8 mouse cellular contexts compared by ENCODE assay signal in the genomic region with DNA sequence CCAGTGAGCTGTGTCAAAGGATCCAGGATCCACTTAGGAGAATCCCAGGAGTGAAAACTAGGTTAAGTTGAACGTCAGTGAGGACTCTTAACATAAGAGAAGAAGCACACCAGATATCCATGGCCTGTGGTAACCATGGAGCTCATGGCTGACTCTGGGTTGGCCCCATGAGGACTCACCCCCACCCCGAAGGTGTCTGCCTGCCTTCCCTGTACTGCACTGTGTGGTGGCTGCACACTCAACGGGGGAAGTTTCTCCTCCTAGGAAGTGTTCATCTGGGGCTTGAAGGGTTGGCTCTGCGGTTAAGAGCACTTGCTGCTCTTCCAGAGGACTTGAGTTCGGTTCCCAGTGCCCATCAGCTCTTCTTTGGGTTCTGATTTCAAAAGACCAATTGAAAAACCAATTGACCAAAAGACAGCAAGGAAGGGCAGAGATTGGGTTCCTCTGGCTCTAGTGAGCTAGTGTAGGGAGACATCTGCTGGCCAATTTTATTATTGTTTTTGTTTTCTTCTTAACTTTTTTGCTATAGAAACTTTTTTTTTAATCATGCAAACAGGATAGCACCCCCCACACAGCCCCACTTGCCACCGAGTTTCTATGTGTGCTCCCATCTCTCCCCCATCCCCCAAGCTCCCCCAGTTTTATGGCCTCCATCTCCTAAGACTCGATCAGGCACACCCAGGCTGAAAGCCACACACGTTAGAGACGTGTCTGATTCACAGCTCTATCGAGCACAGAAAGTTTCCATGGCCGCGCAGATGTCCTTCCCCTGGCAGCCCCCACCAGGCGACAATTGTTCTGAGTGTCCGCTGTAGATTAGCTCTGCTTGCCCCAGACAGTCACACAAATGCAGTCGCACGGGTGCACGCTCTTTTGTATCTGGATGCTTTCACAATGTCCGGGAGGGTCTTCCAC. TPM values are rescaled to one million over a fixed set of nuclear protein-coding genes. Genes with fewer than 3 reads are reported as not detected.
DNase-seq lines count a peak whose midpoint lies in the region; ATAC-seq and TF ChIP-seq lines count a peak whose summit lies in the region.

No protein-coding gene starts in this region.

- no peaks in the 10 kb centered on the region for H3K9me3 ChIP-seq in forebrain, embryonic 13.5 days (replicated peaks)
- no peaks in the 10 kb centered on the region for H3K9me3 ChIP-seq in forebrain, embryonic 10.5 days
- no peaks in the 10 kb centered on the region for H3K9me3 ChIP-seq in midbrain, embryonic 11.5 days (ENCODE audit: control insufficient read depth, low read length)

- H3K4me2 ChIP-seq in forebrain, embryonic 13.5 days = peak overlapping the region; percentile 17; the same call in 1 of the 2 replicates
- peak overlapping the region; percentile 20; the same call in 1 of the 2 replicates for H3K4me2 ChIP-seq in midbrain, embryonic 11.5 days

- H3K27me3 ChIP-seq in forebrain, embryonic 13.5 days = peaks cover 3% of the 10 kb centered on the region; the same call in 1 of the 2 replicates
- peaks cover 14% of the 10 kb centered on the region; the same call in 1 of the 2 replicates for H3K27me3 ChIP-seq in forebrain, embryonic 10.5 days (ENCODE audit: poor library complexity, severe bottlenecking)
- peaks cover 4% of the 10 kb centered on the region; the same call in 1 of the 2 replicates for H3K27me3 ChIP-seq in midbrain, embryonic 11.5 days (ENCODE audit: control insufficient read depth, insufficient read depth, low read length)

- H3K4me1 ChIP-seq in forebrain, embryonic 13.5 days = no peaks in the 10 kb centered on the region
- peaks cover 11% of the 10 kb centered on the region for H3K4me1 ChIP-seq in forebrain, embryonic 10.5 days
- H3K4me1 ChIP-seq in midbrain, embryonic 11.5 days (ENCODE audit: control insufficient read depth, insufficient read depth, low read length) = no peaks in the 10 kb centered on the region

- TF ChIP-seq CTCF in brain, embryonic 14.5 days (IDR thresholded peaks at IDR 0.05; ENCODE audit: borderline replicate concordance, extremely low read depth, insufficient read depth, insufficient read length) = peak; percentile 63

- no peak overlapping the region for H3K27ac ChIP-seq in forebrain, embryonic 13.5 days
- H3K27ac ChIP-seq in forebrain, embryonic 10.5 days = no peak overlapping the region
- no peak overlapping the region for H3K27ac ChIP-seq in midbrain, embryonic 11.5 days (ENCODE audit: low read depth, low read length)

- no peak for DNase-seq in forebrain, embryonic 10.5 days (ENCODE audit: extremely low spot score, low spot score)
- DNase-seq in 3T3-L1 (ENCODE audit: low read depth, low spot score) = peak; percentile 90
- peak; percentile 76 for DNase-seq in brain, embryonic 14.5 days (ENCODE audit: low read depth)
- peak; percentile 64 for DNase-seq in hindlimb bud, embryonic 11.5 days (ENCODE audit: extremely low spot score, low read depth, low spot score)
- peak; percentile 94 for DNase-seq in midbrain, embryonic 11.5 days (ENCODE audit: low spot score, missing footprints)
- DNase-seq in left cerebral cortex, postnatal 10 days (ENCODE audit: extremely low spot score in 1 of 2, low spot score in 2 of 2) = no peak
- DNase-seq in left cerebral cortex, postnatal 36 days (ENCODE audit: low spot score in 2 of 2) = no peak

- H3K36me3 ChIP-seq in forebrain, embryonic 13.5 days (ENCODE audit: poor library complexity, severe bottlenecking) = no peaks in the 10 kb centered on the region
- no peaks in the 10 kb centered on the region for H3K36me3 ChIP-seq in forebrain, embryonic 10.5 days (replicated peaks)
- H3K36me3 ChIP-seq in midbrain, embryonic 11.5 days (ENCODE audit: control insufficient read depth, insufficient read depth, low read length) = no peaks in the 10 kb centered on the region

- TF ChIP-seq POLR2A in brain, embryonic 14.5 days (IDR thresholded peaks at IDR 0.05; ENCODE audit: borderline replicate concordance, extremely low read depth, insufficient read depth, insufficient read length, poor library complexity, severe bottlenecking) = no peak

- WGBS in forebrain, embryonic 13.5 days = 42% methylated on average over 18 of the region's 18 CpGs
- 58% methylated on average over 18 of the region's 18 CpGs for WGBS in forebrain, embryonic 10.5 days
- WGBS in midbrain, embryonic 11.5 days = 41% methylated on average over 18 of the region's 18 CpGs

- H3K9ac ChIP-seq in forebrain, embryonic 13.5 days = no peak overlapping the region
- peak overlapping the region; percentile 33; the same call in 1 of the 2 replicates for H3K9ac ChIP-seq in midbrain, embryonic 11.5 days (ENCODE audit: low read length)

- ATAC-seq in forebrain, embryonic 13.5 days = no peak; the same call in 1 of the 2 replicates
- peak; percentile 65 for ATAC-seq in midbrain, embryonic 11.5 days (ENCODE audit: low FRiP score)

- no peak overlapping the region for H3K4me3 ChIP-seq in forebrain, embryonic 13.5 days
- no peak overlapping the region for H3K4me3 ChIP-seq in forebrain, embryonic 10.5 days
- H3K4me3 ChIP-seq in midbrain, embryonic 11.5 days (ENCODE audit: low read depth, low read length) = no peak overlapping the region

- intact Hi-C loops in left cerebral cortex, postnatal 10 days (cut with DNase I) = loop anchor here (2.0 to 10.0 kb wide), 2 partner anchors 60 to 144 kb away; no protein-coding TSS in a partner anchor
- intact Hi-C loops in left cerebral cortex, postnatal 36 days (cut with DNase I) = loop anchor here (1.0 to 10.0 kb wide), 3 partner anchors 61 to 174 kb away; a partner anchor contains a TSS

RNA-seq across cellular contexts. Expression of a gene that starts 20.1 kb away (rescaled TPM):
- polyA plus RNA-seq in forebrain, embryonic 13.5 days (2015; fragmentation: Nextera tagmentation; extraction: Ambion mirVana) = 0.56 and 0.62 TPM in 2 replicates
- 0.80 and 0.82 TPM in 2 replicates for polyA plus RNA-seq in forebrain, embryonic 10.5 days (2016; fragmentation: Nextera tagmentation; extraction: Ambion mirVana)
- 0.37 and 0.47 TPM in 2 replicates for polyA plus RNA-seq in brain, embryonic 14.5 days (2012; rRNA removed)
- polyA plus RNA-seq in midbrain, embryonic 11.5 days (2014; fragmentation: Nextera tagmentation; extraction: Ambion mirVana) = 0.45 and 0.66 TPM in 2 replicates
- under 1 TPM; 0.53 to 0.92 TPM for total RNA-seq in left cerebral cortex, postnatal 10 days (2021)
- 1 to 10 TPM; 1.7 to 2.5 TPM for total RNA-seq in left cerebral cortex, postnatal 36 days (2021)

RNA-seq across cellular contexts. Expression of a gene that starts 35.4 kb away (rescaled TPM):
- polyA plus RNA-seq in forebrain, embryonic 13.5 days (2015; fragmentation: Nextera tagmentation; extraction: Ambion mirVana) = 0.12 and 0.31 TPM in 2 replicates
- 0.42 and 0.80 TPM in 2 replicates for polyA plus RNA-seq in forebrain, embryonic 10.5 days (2016; fragmentation: Nextera tagmentation; extraction: Ambion mirVana)
- 0.68 and 1.1 TPM in 2 replicates for polyA plus RNA-seq in brain, embryonic 14.5 days (2012; rRNA removed)
- polyA plus RNA-seq in midbrain, embryonic 11.5 days (2014; fragmentation: Nextera tagmentation; extraction: Ambion mirVana) = 6.5 and 6.9 TPM in 2 replicates
- not detected for total RNA-seq in left cerebral cortex, postnatal 10 days (2021)
- not detected for total RNA-seq in left cerebral cortex, postnatal 36 days (2021)

Comparison
In these comparisons a context has a peak if more than half of its experiments do, and no peak if none do; other contexts are left out.
1. DNase-seq: peak in 3T3-L1 (single experiment), brain, embryonic 14.5 days (single experiment), hindlimb bud, embryonic 11.5 days (single experiment) and midbrain, embryonic 11.5 days (single experiment); none in forebrain, embryonic 10.5 days (single experiment), left cerebral cortex, postnatal 10 days (0 of 2) and left cerebral cortex, postnatal 36 days (0 of 2).